Mouse (Mus musculus) intestine, embryonic 14.5 days (tissue): ENCODE results near the gene Borcs8. TPM values are rescaled to one million over a fixed set of nuclear protein-coding genes. Genes with fewer than 3 reads are reported as not detected.

Experiments used
- ATAC-seq: fragments of 200-750 bp; cut with Nextera tagmentation; replicated peaks from 2 replicates; pipeline ENCODE4 v1.8.0; 2017; ENCODE audit warnings: low read depth, moderate number of reproducible peaks, moderate TSS enrichment, moderate library complexity; ENCODE audit not compliant: low FRiP score, low TSS enrichment
- DNase-seq: peaks from one replicate; pipeline ENCODE4 v3.0.0-alpha.2; 2018; ENCODE audit warnings: low spot score
- H3K27ac ChIP-seq: fragments of 300-500 bp; sonication (generic); 2 replicates; pipeline ENCODE4 v1.5.1; 2014; ENCODE audit warnings: low read depth, mild to moderate bottlenecking, control low read depth
- H3K27me3 ChIP-seq: fragments of 300-500 bp; sonication (generic); replicated peaks from 2 replicates; pipeline ENCODE4 v1.6.1; 2014; ENCODE audit warnings: low read length, control low read depth; ENCODE audit not compliant: control insufficient read depth, insufficient read depth
- H3K36me3 ChIP-seq: fragments of 300-500 bp; sonication (generic); 2 replicates; pipeline ENCODE4 v1.6.1; 2014; ENCODE audit warnings: low read length, control low read depth; ENCODE audit not compliant: control insufficient read depth, insufficient read depth
- H3K4me1 ChIP-seq: fragments of 300-500 bp; sonication (generic); replicated peaks from 2 replicates; pipeline ENCODE4 v1.6.1; 2014; ENCODE audit warnings: low read length, control low read depth, mixed read lengths; ENCODE audit not compliant: control insufficient read depth, insufficient read depth
- H3K4me2 ChIP-seq: fragments of 300-500 bp; sonication (generic); 2 replicates; pipeline ENCODE4 v1.6.1; 2014; ENCODE audit warnings: low read length
- H3K4me3 ChIP-seq: fragments of 300-500 bp; sonication (generic); 2 replicates; pipeline ENCODE4 v1.5.1; 2014; ENCODE audit warnings: low read depth, low read length, control low read depth, mixed read lengths
- H3K9ac ChIP-seq: fragments of 300-500 bp; sonication (generic); 2 replicates; pipeline ENCODE4 v1.6.1; 2014; ENCODE audit warnings: mild to moderate bottlenecking, low read length
- H3K9me3 ChIP-seq: fragments of 300-500 bp; sonication (generic); 2 replicates; pipeline ENCODE4 v1.6.1; 2016; ENCODE audit warnings: low read length, control low read depth; ENCODE audit not compliant: control insufficient read depth
- WGBS: fragments of 180-500 bp; shearing (Covaris S2); extraction: QIAGEN DNeasy Blood & Tissue Kit; methylation state at CpG from one replicate; pipeline ENCODE4 v1.1.7; 2014; 5-methylcytosine and 5-hydroxymethylcytosine counted together
- polyA plus RNA-seq: library from polyadenylated mRNA; unstranded; fragments of >200 nt; fragmentation: Nextera tagmentation; extraction: Ambion mirVana; gene quantifications from 2 replicates; pipeline ENCODE4 v1.2.1, GENCODE M21; 2014

Gene Borcs8
- polyA plus RNA-seq, 1 experiment from 2014 or later: 50.8 TPM

- Histone ChIP-seq H3K4me2 (no peak overlapping the region), H3K27me3 (no peaks in the 10 kb centered on the region), H3K9ac (no peak overlapping the region), H3K27ac (no peak overlapping the region), H3K4me1 (peaks cover 3% of the 10 kb centered on the region), H3K9me3 (no peaks in the 10 kb centered on the region), H3K4me3 (no peak overlapping the region), H3K36me3 (peaks cover 44% of the 10 kb centered on the region)
- 88% methylated on average over 2 of the region's 2 CpGs for WGBS
- no peak for ATAC-seq
- no peak for DNase-seq
These were observed 38.9 kb downstream of the Borcs8 start for GRCm38 (mm10) chr8:70178231-70178630.

- Histone ChIP-seq H3K9me3 (no peaks in the 10 kb centered on the region), H3K27me3 (no peaks in the 10 kb centered on the region), H3K27ac (no peak overlapping the region), H3K9ac (no peak overlapping the region), H3K4me2 (no peak overlapping the region), H3K4me1 (no peaks in the 10 kb centered on the region; the same call in 1 of the 2 replicates), H3K4me3 (no peak overlapping the region), H3K36me3 (peaks cover 46% of the 10 kb centered on the region)
- ATAC-seq: no peak
- 98% methylated on average over 4 of the region's 4 CpGs for WGBS
- no peak for DNase-seq
These were observed 39.8 kb downstream of the Borcs8 start for GRCm38 (mm10) chr8:70179082-70179481.

GRCm38 (mm10) chr8:70181212-70181902 lies 42.1 kb downstream of the Borcs8 start:
- H3K4me3 ChIP-seq: no peak overlapping the region
- no peak for DNase-seq
- H3K9ac ChIP-seq: no peak overlapping the region
- H3K27me3 ChIP-seq: no peaks in the 10 kb centered on the region
- H3K9me3 ChIP-seq: no peaks in the 10 kb centered on the region
- no peak overlapping the region for H3K27ac ChIP-seq
- 61% methylated on average over 16 of the region's 16 CpGs for WGBS
- ATAC-seq: no peak; the same call in 1 of the 2 replicates
- peaks cover 46% of the 10 kb centered on the region for H3K36me3 ChIP-seq
- no peaks in the 10 kb centered on the region; the same call in 1 of the 2 replicates for H3K4me1 ChIP-seq
- no peak overlapping the region for H3K4me2 ChIP-seq

GRCm38 (mm10) chr8:70181903-70182252 lies 42.6 kb downstream of the Borcs8 start:
- no peak overlapping the region for H3K4me3 ChIP-seq
- H3K4me1 ChIP-seq: no peaks in the 10 kb centered on the region; the same call in 1 of the 2 replicates
- H3K27me3 ChIP-seq: no peaks in the 10 kb centered on the region
- no peak overlapping the region for H3K4me2 ChIP-seq
- DNase-seq (no peak), ATAC-seq (peak; percentile 54)
- H3K9ac ChIP-seq: no peak overlapping the region
- H3K27ac ChIP-seq: no peak overlapping the region
- H3K36me3 ChIP-seq: peaks cover 41% of the 10 kb centered on the region
- WGBS: 28% methylated on average over 2 of the region's 2 CpGs
- H3K9me3 ChIP-seq: no peaks in the 10 kb centered on the region

GRCm38 (mm10) chr8:70183194-70183593 lies 43.9 kb downstream of the Borcs8 start:
- Histone ChIP-seq H3K4me2 (no peak overlapping the region), H3K4me1 (no peaks in the 10 kb centered on the region; the same call in 1 of the 2 replicates), H3K36me3 (peaks cover 33% of the 10 kb centered on the region), H3K9me3 (no peaks in the 10 kb centered on the region), H3K27me3 (no peaks in the 10 kb centered on the region), H3K4me3 (no peak overlapping the region), H3K9ac (no peak overlapping the region), H3K27ac (no peak overlapping the region)
- DNase-seq (no peak), ATAC-seq (no peak)
- whole genome bisulfite sequencing: 86% methylated on average over 4 of the region's 4 CpGs

GRCm38 (mm10) chr8:70188707-70189106 lies 49.4 kb downstream of the Borcs8 start:
- Histone ChIP-seq H3K9ac (no peak overlapping the region), H3K27me3 (no peaks in the 10 kb centered on the region), H3K27ac (no peak overlapping the region), H3K4me1 (no peaks in the 10 kb centered on the region), H3K36me3 (peaks cover 3% of the 10 kb centered on the region; the same call in 1 of the 2 replicates), H3K4me3 (no peak overlapping the region), H3K4me2 (no peak overlapping the region), H3K9me3 (no peaks in the 10 kb centered on the region)
- 61% methylated on average over 7 of the region's 7 CpGs for WGBS
- ATAC-seq (no peak), DNase-seq (no peak)

- Histone ChIP-seq H3K4me2 (no peak overlapping the region), H3K4me1 (no peaks in the 10 kb centered on the region), H3K27me3 (no peaks in the 10 kb centered on the region), H3K27ac (no peak overlapping the region), H3K36me3 (0 out of 2 replicates have a peak, but pooled peaks cover 3% of the 10 kb centered on the region), H3K9ac (no peak overlapping the region), H3K4me3 (no peak overlapping the region), H3K9me3 (no peaks in the 10 kb centered on the region)
- no peak for ATAC-seq
- 67% methylated on average over 5 of the region's 5 CpGs for WGBS
- DNase-seq: no peak
These were observed 53.9 kb downstream of the Borcs8 start for GRCm38 (mm10) chr8:70193238-70193637.

- ATAC-seq (no peak), DNase-seq (no peak)
- no peak overlapping the region for H3K4me3 ChIP-seq
- no peak overlapping the region for H3K4me2 ChIP-seq
- no peak overlapping the region for H3K9ac ChIP-seq
- H3K4me1 ChIP-seq: no peaks in the 10 kb centered on the region
- 75% methylated on average over 3 of the region's 3 CpGs for WGBS
- H3K36me3 ChIP-seq: 0 out of 2 replicates have a peak, but pooled peaks cover 3% of the 10 kb centered on the region
- H3K27me3 ChIP-seq: no peaks in the 10 kb centered on the region
- no peak overlapping the region for H3K27ac ChIP-seq
- H3K9me3 ChIP-seq: no peaks in the 10 kb centered on the region
These were observed 54.9 kb downstream of the Borcs8 start for GRCm38 (mm10) chr8:70194191-70194590.

GRCm38 (mm10) chr8:70195762-70196161 lies 56.5 kb downstream of the Borcs8 start:
- H3K36me3 ChIP-seq: 0 out of 2 replicates have a peak, but pooled peaks cover 3% of the 10 kb centered on the region
- 0 out of 2 replicates have a peak, but pooled peaks cover 7% of the 10 kb centered on the region for H3K4me1 ChIP-seq
- H3K4me3 ChIP-seq: no peak overlapping the region
- DNase-seq (no peak), ATAC-seq (no peak)
- H3K4me2 ChIP-seq: no peak overlapping the region
- no peaks in the 10 kb centered on the region for H3K27me3 ChIP-seq
- H3K9ac ChIP-seq: no peak overlapping the region
- H3K9me3 ChIP-seq: no peaks in the 10 kb centered on the region
- H3K27ac ChIP-seq: no peak overlapping the region
- 75% methylated on average over 2 of the region's 2 CpGs for WGBS
